Mouse (Mus musculus) lung, adult 2 months (tissue): Measurements from ENCODE around the gene Lmna. TPM values are rescaled to one million over a fixed set of nuclear protein-coding genes. Genes with fewer than 3 reads are reported as not detected.

Experiments used
- DNase-seq: peaks from one replicate; pipeline ENCODE4 v3.0.0; 2022
- H3K4me1 ChIP-seq: fragments of 200-500 bp; 2 replicates; pipeline ENCODE4 v1.6.1; 2011; ENCODE audit warnings: low read length; ENCODE audit not compliant: control insufficient read depth, insufficient read depth
- H3K4me3 ChIP-seq: fragments of 200-500 bp; replicated peaks from 2 replicates; pipeline ENCODE3; 2011; ENCODE audit warnings: low read depth, mild to moderate bottlenecking, control low read depth, low read length; ENCODE audit errors: extremely low read depth
- CTCF ChIP-seq: fragments of 200-500 bp; IDR thresholded peaks from 2 replicates; pipeline ENCODE4 v1.5.1; 2011; ENCODE audit warnings: mild to moderate bottlenecking, low read length, control low read depth; ENCODE audit not compliant: insufficient read depth
- POLR2A ChIP-seq: fragments of 200-500 bp; IDR thresholded peaks from 2 replicates; pipeline ENCODE4 v1.6.1; 2011; ENCODE audit warnings: low read depth, mild to moderate bottlenecking, control low read depth, low read length, borderline replicate concordance; ENCODE audit errors: extremely low read depth
- WGBS: fragments of 180-500 bp; shearing (Covaris S2); methylation state at CpG from one replicate; pipeline ENCODE4 v1.1.7; 2018; 5-methylcytosine and 5-hydroxymethylcytosine counted together
- polyA plus RNA-seq: library from polyadenylated mRNA; depleted of rRNA; stranded (reverse); fragments of >200 nt; gene quantifications from 2 replicates; pipeline ENCODE4 v1.2.3, GENCODE M21; 2012

Lmna gene
- polyA plus RNA-seq, 1 experiment, result 302 TPM

GRCm38 (mm10) chr3:88551586-88551985, 41.8 kb upstream of the Lmna start:
- Histone ChIP-seq H3K4me3 (no peak overlapping the region), H3K4me1 (peaks cover 3% of the 10 kb centered on the region)
- DNase-seq, result no peak
- no peak for TF ChIP-seq POLR2A
- no peak for TF ChIP-seq CTCF
- WGBS, result 68% methylated on average over 4 of the region's 4 CpGs

- H3K4me3 ChIP-seq, result peak within 1 kb of the TSS; percentile 21
- DNase-seq, result peak; percentile 77
- WGBS, result 56% methylated on average over 18 of the region's 18 CpGs
- peaks cover 3% of the 10 kb centered on the region for H3K4me1 ChIP-seq
- TF ChIP-seq CTCF (no peak), POLR2A (peak; percentile 52; the same call in 1 of the 2 replicates)
Measured at GRCm38 (mm10) chr3:88548180-88548917, 38.6 kb upstream of the Lmna start, which contains the start of gene Rab25. Gene Rab25, minus strand, starts transcription at chr3:88548300.

DNA sequence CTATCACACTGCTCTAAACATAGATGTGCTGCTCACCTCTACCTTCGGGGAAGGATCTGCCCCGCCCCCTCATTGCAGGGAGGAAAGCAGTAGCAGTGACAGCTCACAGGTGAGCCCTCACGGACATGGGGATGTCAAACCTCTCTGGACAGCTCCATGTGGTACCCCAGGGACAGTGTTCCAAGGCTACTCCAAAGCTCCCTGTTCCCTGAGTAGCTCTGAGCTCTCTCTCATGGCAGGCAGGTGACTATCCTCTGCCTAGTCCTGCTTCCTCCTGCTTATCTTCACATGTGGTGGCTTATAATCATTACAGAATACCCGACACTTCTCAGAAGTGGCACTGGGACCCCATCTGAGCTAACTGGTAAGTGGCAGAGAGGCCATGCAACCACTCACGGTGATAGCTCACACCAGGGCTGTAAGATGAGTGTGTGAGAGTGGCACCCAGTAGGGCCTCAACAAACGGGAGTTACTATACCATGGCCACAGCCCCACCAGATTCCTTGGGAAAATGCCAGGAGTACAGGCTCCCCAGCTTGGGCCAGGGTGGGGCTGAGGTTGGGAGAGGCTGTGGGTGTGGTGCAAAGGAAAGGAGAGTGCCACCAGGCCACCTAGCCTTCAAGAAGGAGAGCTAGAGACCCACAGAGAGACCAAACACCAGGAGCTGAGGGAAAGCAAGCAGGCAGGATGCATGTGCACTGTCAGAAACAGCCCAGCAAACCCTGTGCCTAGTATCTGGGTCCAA, 37.1 kb upstream of the Lmna start:
- DNase-seq, result no peak
- H3K4me1 ChIP-seq, result peaks cover 3% of the 10 kb centered on the region
- WGBS, result 59% methylated on average over 6 of the region's 6 CpGs
- H3K4me3 ChIP-seq, result no peak overlapping the region
- TF ChIP-seq CTCF (no peak), POLR2A (no peak)

DNA sequence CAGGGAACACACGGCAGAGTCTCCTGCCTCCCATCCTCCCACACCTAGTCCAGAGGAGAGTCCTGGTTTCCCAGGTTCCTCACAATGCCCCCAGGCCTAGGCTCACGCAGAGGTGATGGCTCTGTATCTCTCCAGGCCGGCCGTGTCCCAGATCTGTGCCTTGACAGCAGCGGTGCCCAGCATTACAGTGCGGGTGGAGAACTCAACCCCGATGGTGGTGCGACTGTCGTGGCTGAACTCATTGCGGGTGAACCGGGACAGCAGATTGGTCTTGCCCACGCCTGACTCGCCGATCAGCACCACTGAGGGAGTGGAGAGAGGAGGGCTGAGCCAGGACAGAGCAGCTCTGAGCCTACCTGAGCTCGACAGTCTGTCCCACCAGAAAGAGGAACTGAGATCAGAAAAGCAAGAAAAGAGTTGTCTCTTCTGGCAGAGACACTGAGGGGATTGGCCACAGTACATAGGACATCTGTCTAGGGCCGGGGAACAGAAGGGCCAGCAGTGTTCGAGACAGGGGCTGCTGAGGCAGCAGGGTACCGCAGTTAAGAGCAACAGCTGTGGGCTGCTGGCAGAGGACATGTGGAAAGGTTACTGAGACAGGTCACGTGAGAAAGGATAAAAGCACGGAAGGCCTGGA, 35.3 kb upstream of the Lmna start:
- TF ChIP-seq CTCF, result no peak
- no peak for TF ChIP-seq POLR2A
- H3K4me3 ChIP-seq, result no peak overlapping the region
- no peaks in the 10 kb centered on the region for H3K4me1 ChIP-seq
- DNase-seq, result no peak
- 65% methylated on average over 20 of the region's 20 CpGs for WGBS

DNA sequence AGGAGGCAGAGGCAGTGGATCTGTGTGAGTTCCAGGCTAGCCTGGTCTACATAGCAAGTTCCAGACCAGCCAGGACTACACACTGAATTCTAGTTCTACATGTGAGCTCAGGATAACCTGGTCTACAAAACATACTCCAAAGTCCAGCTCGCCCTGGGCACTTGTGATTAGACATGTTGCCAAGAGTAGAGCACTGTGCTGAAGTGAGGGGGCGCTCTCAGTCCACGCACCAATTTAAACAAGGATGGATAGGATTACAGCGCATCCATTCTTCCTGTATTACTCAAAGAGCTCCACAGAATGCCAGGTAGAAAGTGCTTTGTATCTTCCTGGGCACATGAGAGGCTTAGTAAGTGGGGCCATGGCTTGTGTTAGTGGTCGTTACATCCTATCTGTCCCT, 34.8 kb upstream of the Lmna start:
- no peak for DNase-seq
- H3K4me1 ChIP-seq, result no peaks in the 10 kb centered on the region
- no peak for TF ChIP-seq POLR2A
- TF ChIP-seq CTCF, result peak; percentile 55; the same call in 1 of the 2 replicates
- H3K4me3 ChIP-seq, result no peak overlapping the region
- WGBS, result 37% methylated on average over 5 of the region's 5 CpGs

DNA sequence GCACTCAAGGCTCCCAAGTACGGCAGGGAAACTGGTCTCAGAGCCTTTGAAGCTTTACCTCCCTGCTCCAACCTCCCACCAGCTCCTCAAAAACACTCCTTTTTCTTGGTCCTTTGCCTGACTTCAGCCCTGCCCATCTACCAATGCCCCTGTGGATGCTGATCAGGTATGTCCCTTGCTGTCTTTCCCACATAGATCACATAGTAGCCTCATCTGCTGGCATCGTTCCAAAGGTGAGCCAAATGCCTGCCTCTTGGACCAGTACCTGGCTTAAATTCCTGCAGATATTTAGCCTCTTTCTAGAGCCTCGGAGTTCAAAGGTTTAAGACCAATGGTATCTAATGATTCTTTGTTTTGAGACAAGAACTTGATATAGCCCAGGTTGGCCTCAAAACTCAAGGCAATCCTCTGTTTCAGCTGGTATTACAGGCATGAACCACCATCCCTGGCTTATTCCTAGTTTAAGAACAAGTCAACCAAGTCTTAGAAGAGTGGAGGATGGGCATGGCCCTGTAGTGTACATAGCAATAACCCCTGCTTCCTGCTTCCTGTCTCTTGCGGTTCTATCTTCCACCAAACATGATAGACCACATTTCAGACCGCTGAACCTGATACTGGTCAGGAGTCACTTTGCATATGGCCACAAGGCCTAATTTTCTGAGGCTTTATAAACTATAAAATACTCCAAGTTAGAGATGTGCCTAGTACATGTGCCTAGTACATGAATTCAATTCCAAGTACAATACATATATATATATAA, 34.1 kb upstream of the Lmna start:
- H3K4me3 ChIP-seq, result no peak overlapping the region
- WGBS, result 51% methylated on average over 5 of the region's 5 CpGs
- H3K4me1 ChIP-seq, result no peaks in the 10 kb centered on the region
- no peak for DNase-seq
- TF ChIP-seq POLR2A (no peak), CTCF (no peak)

- 79% methylated on average over 8 of the region's 8 CpGs for WGBS
- TF ChIP-seq CTCF (no peak), POLR2A (no peak)
Measured at GRCm38 (mm10) chr3:88543174-88543573, 33.4 kb upstream of the Lmna start.

DNA sequence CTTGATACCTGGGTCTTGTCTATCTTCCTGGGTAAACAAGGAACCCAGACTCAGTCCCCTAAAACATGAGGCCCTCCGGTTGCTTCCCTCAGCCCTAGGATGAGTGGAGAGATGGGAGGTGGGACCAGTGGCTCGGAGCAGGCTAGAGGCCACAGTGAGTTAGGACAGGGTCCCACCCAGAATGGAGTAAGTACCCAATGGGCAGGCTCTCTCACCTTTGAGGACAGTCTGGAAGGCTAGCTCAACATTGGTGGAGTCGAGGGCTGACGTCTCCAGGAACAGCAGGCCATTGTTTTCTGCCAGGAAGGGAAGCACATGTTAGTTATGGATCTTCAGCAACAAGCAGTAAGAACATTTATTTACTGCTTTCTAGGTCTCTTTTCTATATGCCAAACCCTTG, 32.7 kb upstream of the Lmna start:
- no peak overlapping the region for H3K4me3 ChIP-seq
- DNase-seq, result no peak
- H3K4me1 ChIP-seq, result no peaks in the 10 kb centered on the region
- WGBS, result 65% methylated on average over 4 of the region's 4 CpGs
- TF ChIP-seq POLR2A, result no peak
- no peak for TF ChIP-seq CTCF

More at GRCm38 (mm10) chr3:88543174-88543573, 33.4 kb upstream of the Lmna start:
- DNase-seq, result no peak
- Histone ChIP-seq H3K4me1 (no peaks in the 10 kb centered on the region), H3K4me3 (no peak overlapping the region)
